Mouse (Mus musculus) left cerebral cortex, postnatal 14 days (tissue): ENCODE results near the gene Ddx31. TPM values are rescaled to one million over a fixed set of nuclear protein-coding genes. Genes with fewer than 3 reads are reported as not detected.
A peak's percentile ranks its signal among the peaks of the same experiment; 100 is the strongest.

Experiments
- DNase-seq, 2 experiments: peaks; one replicate each; pipeline ENCODE4 v3.0.0; 2021 to 2022; ENCODE audit warnings: low spot score in 2 of 2, mixed read lengths in 1 of 2
- intact Hi-C: fragments of 180-260 bp; cut with DNase I; formaldehyde crosslinking; loops from one replicate; pipeline ENCODE4 v1.15.1; 2025
- total RNA-seq, 2 experiments: library from RNA; stranded (reverse); gene quantifications; 2 replicates each; pipeline ENCODE4 v1.2.3; 2021

Ddx31 gene
- total RNA-seq, 2 experiments from 2014 or later: 6.7 to 7.8 TPM

DNA sequence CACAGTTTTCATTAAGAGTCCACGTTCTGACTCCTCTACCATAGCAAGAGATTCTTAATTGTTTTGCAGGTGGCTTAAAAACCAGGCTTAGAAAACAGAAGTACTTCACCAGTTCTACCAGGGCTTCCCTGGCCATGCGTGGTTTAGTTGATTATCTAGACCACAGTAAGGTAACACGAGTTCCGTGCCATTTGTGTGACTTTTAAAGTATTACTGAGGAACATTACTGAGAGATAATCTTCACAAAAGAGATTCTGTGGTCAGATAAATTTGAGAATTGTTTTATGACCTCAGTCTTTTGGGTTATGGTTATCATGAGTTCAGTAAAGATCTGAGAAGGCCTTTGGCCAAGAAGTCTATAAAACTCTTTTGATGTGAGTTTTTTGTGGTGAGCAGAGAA is 19.1 kb downstream of the Ddx31 start:
- intact Hi-C loops: loop anchor here (5.0 kb wide), 1 partner anchor 102 kb away; no protein-coding TSS in a partner anchor
- DNase-seq: no peak

DNA sequence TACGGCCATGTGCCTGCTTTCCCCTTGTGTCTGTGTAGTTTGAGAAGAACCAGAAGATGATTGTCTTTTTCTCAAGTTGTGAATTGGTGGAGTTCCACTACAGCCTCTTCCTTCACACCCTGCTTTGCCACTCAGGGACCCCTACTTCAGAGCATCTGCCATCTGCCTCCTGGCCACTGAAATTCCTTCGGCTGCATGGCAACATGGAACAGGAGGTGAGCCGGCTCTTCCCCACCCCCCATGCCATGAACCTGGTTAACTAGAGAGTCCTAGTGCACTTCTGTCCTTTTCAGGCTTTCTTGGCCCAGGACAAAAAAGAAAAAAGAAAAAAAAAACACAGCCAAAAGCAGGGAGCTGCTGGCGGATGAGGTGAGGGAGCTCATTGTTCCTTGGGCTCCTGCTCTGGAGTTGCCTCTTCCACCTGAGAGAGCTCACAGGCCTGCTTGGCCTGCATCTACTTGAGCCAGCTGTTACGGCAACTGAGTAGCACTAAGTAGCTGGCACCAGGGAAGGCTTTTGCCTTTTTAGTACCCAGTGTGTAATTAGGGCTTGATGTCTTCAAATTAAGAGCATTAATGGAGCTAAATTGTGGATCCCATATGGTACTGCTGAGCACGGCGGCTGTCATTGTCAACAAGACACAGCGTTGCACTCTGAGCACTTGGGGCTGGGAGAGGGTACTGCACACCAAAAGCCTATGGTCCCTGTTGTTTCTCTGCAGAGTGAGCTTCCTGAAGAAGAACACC is 20.6 kb downstream of the Ddx31 start:
- no peak for DNase-seq
- intact Hi-C loops: no loop called here

DNA sequence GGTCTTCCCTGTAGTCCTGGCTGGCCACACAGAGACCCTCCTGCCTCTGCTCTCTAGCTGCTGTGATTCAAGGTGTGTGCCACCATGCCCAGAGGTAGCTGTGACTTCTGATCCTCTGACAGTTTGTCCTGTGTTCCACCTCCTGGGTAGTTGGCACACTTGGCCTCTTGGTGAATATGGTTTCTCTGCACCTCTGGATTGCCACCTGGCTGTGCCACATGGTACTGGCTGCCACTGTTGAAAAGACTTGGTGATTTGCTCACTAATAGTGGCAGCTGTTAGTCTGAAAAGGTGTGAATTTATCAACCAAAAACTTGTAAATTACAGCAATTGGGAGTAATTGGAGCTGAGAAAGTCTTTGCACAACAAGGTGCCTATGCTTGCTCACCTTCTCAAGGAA is 23.7 kb downstream of the Ddx31 start:
- intact Hi-C loops: no loop called here
- no peak for DNase-seq

DNA sequence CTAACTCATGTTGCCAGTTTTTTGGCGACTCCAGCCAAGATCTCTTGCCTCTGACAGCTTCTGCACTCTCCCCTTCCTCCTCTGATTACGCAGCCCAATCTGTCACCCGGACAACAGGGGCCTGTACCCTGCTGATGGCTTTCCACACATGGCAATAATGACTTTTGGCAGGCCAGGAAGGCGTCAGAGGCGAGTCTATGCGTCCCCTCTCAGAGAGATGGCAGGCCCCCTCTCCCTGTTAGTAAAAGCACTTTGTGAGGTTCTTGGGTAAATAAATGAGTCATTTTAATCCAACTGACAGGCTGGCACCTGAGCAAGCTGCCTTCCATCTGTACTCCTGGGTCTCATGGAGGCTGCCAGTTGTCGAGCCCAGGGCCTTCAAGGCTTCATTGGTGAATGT is 27.3 kb downstream of the Ddx31 start:
- intact Hi-C loops: no loop called here
- no peak for DNase-seq

DNA sequence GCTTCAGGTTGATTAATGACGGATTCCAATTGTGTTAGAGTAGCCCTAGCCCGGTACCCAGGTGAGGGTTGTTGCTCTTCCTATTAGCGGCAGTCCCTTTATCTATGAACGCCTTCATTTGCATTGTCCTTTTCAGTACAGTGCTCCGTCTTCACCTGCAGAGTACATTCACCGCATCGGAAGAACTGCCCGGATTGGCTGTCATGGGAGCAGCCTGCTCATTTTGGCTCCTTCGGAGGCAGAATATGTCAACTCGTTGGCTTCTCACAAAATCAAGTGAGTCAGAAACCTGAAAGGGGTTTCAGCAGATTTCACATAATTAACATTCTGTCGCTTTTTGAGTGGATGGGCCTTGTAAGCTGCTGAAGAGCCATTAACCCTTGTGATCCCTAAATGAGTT is 35.3 kb downstream of the Ddx31 start:
- peak in 1 of 2 experiments; percentile 15 for DNase-seq
- intact Hi-C loops: no loop called here

DNA sequence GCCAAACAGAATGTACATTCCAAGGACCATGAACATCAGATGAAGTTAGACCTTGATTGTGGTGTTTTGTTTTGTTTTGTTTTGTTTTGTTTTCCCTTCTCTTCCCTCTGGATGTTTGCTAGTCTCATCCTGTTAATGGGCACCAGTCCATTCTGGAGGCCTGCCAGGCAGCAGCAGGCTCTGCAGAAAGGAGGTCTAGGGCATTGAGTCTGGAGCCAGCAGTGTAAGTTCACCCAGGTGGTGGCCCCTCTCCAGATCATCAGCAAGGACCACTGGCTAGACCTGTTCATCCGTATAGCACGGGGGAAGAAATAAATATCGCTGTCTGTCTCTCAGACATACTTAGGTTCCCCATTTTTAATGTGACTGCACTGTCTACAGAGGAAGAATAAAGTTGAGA is 41.1 kb downstream of the Ddx31 start:
- intact Hi-C loops: no loop called here
- no peak for DNase-seq

DNA sequence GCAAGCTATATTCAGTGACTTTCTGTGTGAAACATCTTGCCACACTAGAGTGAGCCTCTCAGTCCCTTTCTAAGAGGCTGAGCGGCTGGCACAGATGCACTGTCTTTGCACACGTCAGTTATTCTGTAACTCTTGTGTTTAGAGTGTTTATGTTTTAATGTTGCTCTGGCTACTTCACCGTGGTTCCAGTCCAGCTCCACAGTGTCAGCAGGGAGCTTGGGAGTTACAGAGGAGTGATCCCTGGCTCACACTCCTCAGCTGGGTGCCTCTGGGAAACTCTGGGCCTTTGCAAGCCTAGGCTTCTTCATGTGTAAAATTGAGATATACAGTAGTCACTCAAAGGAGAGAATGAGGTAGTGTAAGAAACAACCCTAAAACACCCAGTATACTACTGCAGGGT is 41.8 kb downstream of the Ddx31 start:
- intact Hi-C loops: no loop called here
- no peak for DNase-seq

DNA sequence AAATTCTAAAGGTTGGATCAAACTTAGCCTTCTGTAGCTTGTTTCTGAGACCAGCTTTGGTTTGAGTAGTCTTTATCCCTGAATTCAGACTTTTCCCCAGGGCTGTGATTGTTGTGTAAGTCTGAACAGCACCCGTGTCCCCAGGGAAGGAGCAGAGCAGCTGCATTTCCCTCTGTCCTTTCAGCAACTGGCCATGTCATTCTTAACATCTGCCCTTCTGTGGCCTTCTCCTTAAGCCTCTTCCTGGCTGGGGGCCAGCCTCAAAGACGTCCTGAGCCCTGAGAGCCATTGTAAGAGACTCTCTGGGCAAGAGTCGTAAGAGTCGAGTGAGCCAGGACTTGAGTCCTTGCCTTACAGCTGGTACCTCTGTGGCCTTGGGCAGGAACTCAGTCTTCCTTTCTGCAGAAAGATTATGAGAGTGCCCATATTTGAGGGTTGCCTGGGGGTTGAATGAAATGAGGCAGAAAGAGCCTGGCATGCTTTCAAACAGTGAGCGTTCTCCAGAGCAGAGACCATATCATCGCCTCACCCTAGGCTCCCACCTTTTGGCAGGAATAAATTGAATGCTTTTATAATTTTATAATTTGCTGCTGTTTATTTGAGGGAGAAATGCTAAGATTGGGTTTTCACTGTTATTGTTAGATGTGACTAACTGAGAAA is 42.8 kb downstream of the Ddx31 start:
- intact Hi-C loops: no loop called here
- no peak for DNase-seq

DNA sequence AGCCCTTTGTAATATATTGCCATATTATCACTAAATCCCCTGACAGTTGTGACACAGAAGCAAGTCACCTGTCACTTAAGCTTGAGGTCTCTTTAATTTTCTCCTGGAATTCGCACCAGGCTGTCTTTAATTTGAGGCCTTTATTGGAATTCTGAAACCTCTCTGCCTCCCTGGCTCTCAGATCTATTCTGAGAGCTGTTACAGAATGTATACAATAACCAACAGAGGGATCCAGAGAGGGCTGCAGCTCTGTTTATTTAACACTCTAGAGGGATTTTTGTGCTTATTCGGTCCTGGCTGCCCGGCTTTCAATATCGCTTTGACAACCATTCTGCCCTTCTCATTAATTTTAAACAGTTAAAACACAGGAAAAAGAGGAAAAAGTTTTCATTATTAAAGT is 44.7 kb downstream of the Ddx31 start:
- intact Hi-C loops: no loop called here
- no peak for DNase-seq

DNA sequence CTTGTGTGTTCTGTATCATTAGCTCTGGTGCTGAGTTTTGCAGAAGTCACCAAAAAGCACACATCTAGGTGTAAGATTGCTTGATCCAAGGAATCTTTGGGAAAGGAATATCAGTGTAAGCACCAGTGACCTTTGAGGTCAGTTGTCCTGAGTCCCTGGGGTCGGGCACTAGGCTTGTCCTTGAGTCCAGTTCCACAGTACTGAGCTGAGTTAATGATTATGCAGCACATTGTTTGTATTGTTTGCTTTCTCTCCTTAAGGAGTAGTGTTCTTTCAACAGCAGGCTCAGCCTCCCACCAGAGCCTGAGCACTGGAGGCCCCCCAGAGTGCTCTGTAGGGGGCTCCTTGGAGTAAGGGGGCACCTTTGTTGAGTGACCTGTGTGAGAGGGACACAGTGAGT is 52.6 kb downstream of the Ddx31 start:
- no peak for DNase-seq
- intact Hi-C loops: no loop called here

DNA sequence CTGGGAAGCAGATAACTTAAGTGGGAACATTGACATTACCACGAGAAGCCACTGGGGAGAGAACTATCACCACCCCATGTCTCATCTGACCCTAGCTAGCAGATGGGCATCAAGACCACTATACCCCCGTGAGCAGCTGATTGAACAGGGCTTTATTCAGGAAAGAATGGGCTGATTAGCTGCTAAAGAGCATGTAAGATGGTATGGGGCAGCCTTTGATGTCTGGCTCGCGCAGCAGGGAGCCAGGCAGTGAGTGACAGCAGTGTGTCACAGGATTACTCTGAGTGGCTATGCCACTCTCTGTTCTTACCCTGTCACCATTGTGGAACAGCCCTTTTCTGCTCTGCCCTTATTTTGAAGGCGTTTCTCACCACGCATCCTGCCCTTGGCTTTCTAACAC is 53.3 kb downstream of the Ddx31 start:
- DNase-seq: no peak
- intact Hi-C loops: no loop called here

DNA sequence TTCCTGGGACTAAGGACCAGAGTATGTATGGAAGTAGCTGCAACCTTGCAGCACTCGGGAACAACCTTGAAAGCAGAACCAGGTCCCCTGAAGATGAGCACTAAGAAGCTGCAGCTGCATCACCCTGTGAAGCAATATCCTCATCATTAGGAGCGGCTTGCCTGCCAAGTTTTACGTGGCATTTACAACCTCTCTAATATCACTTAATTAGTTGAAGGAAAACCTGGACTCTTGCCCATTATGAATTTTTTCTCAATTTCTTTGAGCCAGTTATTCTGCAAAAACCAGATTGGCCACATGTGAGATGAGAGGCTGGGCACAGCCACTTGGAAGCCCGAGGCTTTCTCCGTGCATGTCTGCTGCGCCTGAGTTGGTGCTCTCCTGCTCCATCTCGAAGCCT is 55.7 kb downstream of the Ddx31 start:
- no peak for DNase-seq
- intact Hi-C loops: no loop called here

DNA sequence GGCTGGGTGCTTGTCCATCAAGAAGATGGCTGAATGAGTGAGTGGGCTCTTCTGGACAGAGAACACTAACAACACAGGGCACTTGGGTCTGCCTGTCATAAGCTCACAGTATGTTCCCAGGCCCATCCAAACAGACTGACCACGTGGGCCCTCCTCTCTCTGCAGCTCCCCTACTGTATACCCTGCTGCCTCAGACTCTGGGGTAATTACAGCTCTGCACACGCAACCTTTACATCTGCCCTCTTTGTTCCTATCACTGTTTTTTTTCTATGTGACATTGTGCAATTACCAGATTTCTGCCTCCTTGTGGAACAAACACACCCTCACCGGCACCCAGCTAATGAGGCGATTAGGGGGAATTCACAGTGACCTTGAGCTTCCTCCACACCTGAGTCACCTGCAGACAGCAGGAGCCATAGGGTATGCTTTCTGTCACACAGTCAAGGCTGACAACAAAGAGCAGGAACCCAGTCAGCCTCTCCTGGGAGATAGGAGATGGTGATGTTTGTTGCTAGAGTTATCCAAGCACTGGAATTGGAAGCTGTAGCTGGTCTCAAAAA is 57.2 kb downstream of the Ddx31 start:
- intact Hi-C loops: no loop called here
- no peak for DNase-seq

DNA sequence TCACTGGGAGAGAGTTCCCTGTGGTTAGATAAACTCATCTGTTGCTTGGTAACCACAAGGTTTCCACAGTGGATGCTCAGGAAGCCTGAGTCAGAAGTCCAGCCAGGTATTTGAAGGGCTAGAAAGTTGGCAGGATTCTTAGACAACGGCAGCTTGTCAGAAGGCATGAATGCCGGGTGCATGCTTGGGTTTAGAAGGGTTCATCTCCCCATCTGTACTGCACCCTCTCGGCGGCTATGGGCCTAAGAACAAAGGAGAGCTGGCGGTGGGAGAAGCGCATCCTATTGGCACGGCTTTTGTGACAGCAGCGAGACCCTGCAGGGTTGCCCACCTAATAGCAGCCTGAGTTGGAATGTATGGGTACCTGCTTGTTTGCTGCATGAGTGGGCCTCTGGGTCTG is 62.1 kb downstream of the Ddx31 start:
- intact Hi-C loops: no loop called here
- no peak for DNase-seq

DNA sequence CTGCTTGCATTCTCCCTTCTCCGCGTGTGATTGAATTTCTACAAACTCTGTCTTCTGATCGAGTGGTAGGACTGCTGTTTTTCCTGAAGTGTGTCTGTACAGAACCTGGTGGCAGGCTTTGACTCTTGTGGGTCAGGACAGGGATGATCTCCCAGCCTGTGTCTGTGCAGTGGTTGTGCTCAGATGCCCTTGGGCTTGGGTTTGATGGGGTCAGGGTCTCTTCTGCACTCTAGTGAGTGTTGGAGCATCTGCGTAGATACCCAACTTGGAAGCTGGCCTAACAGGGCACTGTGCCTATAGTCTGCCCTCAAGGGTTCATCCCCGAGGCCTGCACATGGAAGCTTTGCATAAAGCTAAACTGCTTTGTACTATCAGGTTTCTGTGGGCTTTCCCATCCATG is 63.7 kb downstream of the Ddx31 start:
- intact Hi-C loops: no loop called here
- DNase-seq: no peak

DNA sequence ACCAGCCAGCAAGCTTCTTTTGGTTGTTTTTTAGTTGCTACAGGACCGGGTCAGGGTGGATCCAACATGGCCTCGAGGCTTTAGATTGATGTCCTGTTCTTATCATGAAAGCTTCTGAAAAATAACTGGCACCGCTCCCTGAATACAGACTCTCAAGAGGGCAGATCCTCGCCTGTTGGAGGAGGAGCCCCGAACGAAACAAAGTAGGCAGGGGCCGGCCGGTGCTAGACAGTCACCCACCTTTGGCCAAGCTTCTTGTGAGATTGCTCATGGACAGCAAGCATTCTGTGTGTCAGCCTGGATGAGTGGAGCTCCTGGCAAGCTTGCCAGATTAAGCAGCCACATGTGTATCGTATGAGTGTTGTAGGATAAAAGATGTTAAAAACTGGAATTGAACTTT is 64.6 kb downstream of the Ddx31 start:
- intact Hi-C loops: no loop called here
- no peak for DNase-seq

DNA sequence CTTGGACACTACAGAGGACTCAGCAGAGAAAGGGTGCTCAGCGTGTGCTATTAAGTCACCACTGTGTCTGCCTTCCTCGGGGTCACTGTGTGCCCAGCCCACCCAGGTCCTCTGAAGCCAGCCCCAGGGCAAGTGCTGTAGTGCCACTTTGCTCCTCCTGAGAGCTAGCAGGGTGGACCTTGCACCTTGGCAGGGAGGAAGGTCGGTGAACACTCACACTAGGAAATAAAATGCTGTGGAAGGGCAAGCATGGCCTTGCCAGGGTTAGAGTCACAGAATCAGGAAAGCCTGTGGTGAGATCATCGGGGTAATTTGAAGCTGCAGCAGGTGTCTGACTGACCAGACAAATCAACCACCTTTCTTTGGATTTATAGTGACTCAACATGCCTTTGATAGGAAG is 65.4 kb downstream of the Ddx31 start:
- no peak for DNase-seq
- intact Hi-C loops: no loop called here

DNA sequence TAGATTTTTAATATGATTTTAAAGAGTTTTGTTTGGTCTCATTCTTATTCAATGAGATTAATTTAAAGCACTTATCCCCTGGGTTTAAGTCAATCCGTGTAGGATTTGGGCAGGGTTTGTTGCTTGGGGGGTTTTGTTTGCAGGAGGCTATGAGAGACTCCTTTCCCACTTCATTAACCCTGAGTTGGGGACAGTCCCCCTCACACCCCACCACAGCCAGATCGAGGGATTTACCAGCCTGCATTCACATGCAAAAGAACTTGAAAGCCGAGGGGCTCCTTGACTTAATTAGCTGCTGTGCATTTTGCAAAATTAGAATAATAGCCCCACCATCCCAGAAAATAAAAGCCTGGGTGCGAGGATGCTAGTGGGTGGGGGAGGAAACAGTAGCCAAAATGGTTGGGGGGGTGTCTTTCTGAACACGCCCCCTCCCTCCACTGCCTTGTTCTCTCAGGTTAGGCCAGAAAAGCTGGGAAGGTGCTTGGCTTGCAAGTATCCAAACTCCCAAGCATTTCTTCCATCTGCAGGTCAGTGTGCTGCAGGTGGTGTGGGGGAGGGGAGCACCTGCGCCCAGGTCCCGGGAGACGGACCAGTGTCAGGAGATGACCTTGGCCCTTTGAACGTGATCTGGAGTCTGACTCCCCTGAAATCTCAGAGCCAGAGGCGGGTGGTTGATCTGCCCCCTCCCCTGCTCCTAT is 67.6 kb downstream of the Ddx31 start:
- DNase-seq: no peak
- intact Hi-C loops: no loop called here

DNA sequence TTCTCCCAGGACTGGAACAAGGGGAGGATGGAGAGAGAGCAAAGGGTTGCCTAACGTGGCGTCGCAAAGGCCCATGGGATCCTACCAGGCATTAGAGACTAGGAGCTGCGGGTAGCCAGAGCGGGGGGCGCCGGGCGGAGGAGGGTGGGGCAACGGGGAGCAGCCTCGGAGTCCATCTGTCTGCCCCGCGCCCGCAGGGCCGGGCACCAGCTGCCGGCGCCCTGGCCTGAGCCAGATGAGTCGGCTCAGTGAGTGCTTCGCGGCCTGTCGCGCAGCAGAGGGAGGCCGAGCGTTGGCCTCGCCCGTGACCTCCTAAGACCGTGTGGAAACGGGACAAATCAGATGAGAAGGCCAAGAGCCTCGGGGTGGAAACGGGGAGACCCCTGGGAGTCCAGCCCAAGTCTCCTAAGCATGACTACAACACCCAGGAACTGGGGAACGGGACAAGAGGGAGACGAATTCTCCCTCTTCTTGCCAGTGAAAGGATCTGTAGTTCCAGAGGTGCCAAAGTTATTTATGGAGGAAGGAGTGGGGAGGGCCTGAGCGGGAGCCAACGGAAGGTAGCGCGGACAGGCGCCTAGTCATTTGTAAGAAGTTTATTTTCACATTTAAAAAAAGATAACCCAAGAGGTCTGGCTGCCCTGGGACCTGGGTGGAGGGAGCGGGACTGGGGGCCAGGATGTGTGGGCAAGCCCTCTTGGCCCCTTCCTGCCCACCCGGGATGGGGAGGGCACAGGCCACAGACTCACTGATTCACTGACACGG is 68.4 kb downstream of the Ddx31 start:
- DNase-seq: no peak
- intact Hi-C loops: no loop called here
